Mouse (Mus musculus): Measurements from ENCODE around the gene Tmed11. TPM values are rescaled to one million over a fixed set of nuclear protein-coding genes. Genes with fewer than 3 reads are reported as not detected.

Gene Tmed11
- total and polyA plus RNA-seq, 3 experiments = not detected

- no peak within 1 kb of the TSS for H3K4me3 ChIP-seq (ENCODE audit: control insufficient read depth in 1 of 2, insufficient read depth in 1 of 2, low read depth in 2 of 2, low read length in 2 of 2)
- no peaks in the 10 kb centered on the region for H3K36me3 ChIP-seq (ENCODE audit: control insufficient read depth in 1 of 2, insufficient read depth in 2 of 2, low read length in 2 of 2)
- H3K9me3 ChIP-seq (replicated peaks; ENCODE audit: insufficient read depth, low read length) = no peaks in the 10 kb centered on the region
- H3K79me2 ChIP-seq (ENCODE audit: control insufficient read depth, insufficient read depth, low read length, poor library complexity) = no peaks in the 10 kb centered on the region
- TF ChIP-seq POLR2A (IDR thresholded peaks at IDR 0.05; ENCODE audit: control insufficient read depth in 1 of 2, insufficient read depth in 1 of 2, low read depth in 1 of 2, low read length in 2 of 2, poor library complexity in 1 of 2) (no peak), CTCF (IDR thresholded peaks at IDR 0.05 in 2 of 3, conservative IDR thresholded peaks at IDR 0.05 in 1 of 3; ENCODE audit: control insufficient read depth in 1 of 3, insufficient read depth in 1 of 3, low read depth in 2 of 3, low read length in 3 of 3, poor library complexity in 1 of 3, severe bottlenecking in 1 of 3) (no peak), RAD21 (IDR thresholded peaks at IDR 0.05; ENCODE audit: low read depth, low read length) (no peak), ETS1 (IDR thresholded peaks at IDR 0.05; ENCODE audit: low read depth, low read length) (no peak), NRF1 (IDR thresholded peaks at IDR 0.05; ENCODE audit: insufficient read depth, low read depth, low read length, poor library complexity, severe bottlenecking) (no peak), TAL1 (IDR thresholded peaks at IDR 0.05; ENCODE audit: low read length) (no peak), MAX (IDR thresholded peaks at IDR 0.05; ENCODE audit: low read length) (no peak), POLR2AphosphoS5 (IDR thresholded peaks at IDR 0.05; ENCODE audit: borderline replicate concordance, low read depth, low read length) (no peak), UBTF (IDR thresholded peaks at IDR 0.05; ENCODE audit: borderline replicate concordance, insufficient read depth, low read depth, low read length) (no peak), RCOR1 (IDR thresholded peaks at IDR 0.05; ENCODE audit: low read depth, low read length) (no peak), USF1 (IDR thresholded peaks at IDR 0.05; ENCODE audit: low read depth, low read length) (no peak), GATA1 (IDR thresholded peaks at IDR 0.05; ENCODE audit: low read depth, low read length) (no peak), TCF12 (IDR thresholded peaks at IDR 0.05; ENCODE audit: low read depth, low read length) (no peak)
- peaks cover 0 to 2% of the 10 kb centered on the region in 2 experiments; a peak in 2 of 4 replicates for H3K27me3 ChIP-seq (ENCODE audit: control insufficient read depth in 1 of 2, insufficient read depth in 2 of 2, low read length in 2 of 2)
- H3K9ac ChIP-seq (ENCODE audit: control insufficient read depth, low read depth, low read length, poor library complexity, severe bottlenecking) = no peak within 1 kb of the TSS
- H3K4me1 ChIP-seq (ENCODE audit: control insufficient read depth in 1 of 2, insufficient read depth in 2 of 2, low read length in 2 of 2) = no peaks in the 10 kb centered on the region
- no peak within 1 kb of the TSS for H3K27ac ChIP-seq (ENCODE audit: control insufficient read depth, low read depth, low read length)
- DNase-seq (ENCODE audit: low read depth, low spot score) = no peak
These were observed 20.4 kb downstream of the Tmed11 start, which contains the start of gene Rnf212 for GRCm38 (mm10) chr5:108774630-108775306. Gene Rnf212, minus strand, starts transcription at chr5:108774982.

DNA sequence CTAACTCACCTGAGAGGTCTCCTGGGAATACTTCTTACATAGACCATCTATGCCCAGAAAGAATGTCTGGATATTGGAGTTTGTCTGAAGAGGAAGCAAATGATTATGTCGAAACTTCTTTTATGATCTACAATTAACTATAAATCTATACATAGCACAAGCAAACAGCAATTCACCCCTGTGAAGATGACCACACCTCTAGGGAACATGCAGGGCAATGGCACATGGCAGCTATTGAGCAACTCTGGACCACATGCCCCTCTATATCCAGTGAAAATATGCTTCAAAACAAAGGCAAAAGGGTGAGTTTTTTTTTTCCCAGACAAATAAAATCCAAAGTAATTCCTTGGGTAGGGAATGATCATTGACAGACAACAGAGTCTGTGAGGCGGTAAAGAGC lies 35.2 kb downstream of the Tmed11 start:
- Histone ChIP-seq H3K27ac (ENCODE audit: control insufficient read depth, low read depth, low read length) (no peak overlapping the region), H3K27me3 (ENCODE audit: control insufficient read depth in 1 of 2, insufficient read depth in 2 of 2, low read length in 2 of 2) (no peaks in the 10 kb centered on the region), H3K79me2 (ENCODE audit: control insufficient read depth, insufficient read depth, low read length, poor library complexity) (no peaks in the 10 kb centered on the region), H3K4me3 (ENCODE audit: control insufficient read depth in 1 of 2, insufficient read depth in 1 of 2, low read depth in 2 of 2, low read length in 2 of 2) (no peak overlapping the region), H3K4me1 (ENCODE audit: control insufficient read depth in 1 of 2, insufficient read depth in 2 of 2, low read length in 2 of 2) (no peaks in the 10 kb centered on the region), H3K9ac (ENCODE audit: control insufficient read depth, low read depth, low read length, poor library complexity, severe bottlenecking) (no peak overlapping the region), H3K36me3 (ENCODE audit: control insufficient read depth in 1 of 2, insufficient read depth in 2 of 2, low read length in 2 of 2) (no peaks in the 10 kb centered on the region), H3K9me3 (replicated peaks; ENCODE audit: insufficient read depth, low read length) (no peaks in the 10 kb centered on the region)
- DNase-seq (ENCODE audit: low read depth, low spot score) = no peak
- TF ChIP-seq MEF2A (IDR thresholded peaks at IDR 0.05; ENCODE audit: extremely low read depth, insufficient replicate concordance, low read depth, low read length, poor library complexity, severe bottlenecking) (no peak), MXI1 (IDR thresholded peaks at IDR 0.05; ENCODE audit: low read depth, low read length) (no peak), ETS1 (IDR thresholded peaks at IDR 0.05; ENCODE audit: low read depth, low read length) (no peak)

Data from MEL (cell line).